Mouse (Mus musculus): ENCODE measurements around the gene Ehd1.

The Ehd1 gene

DNA sequence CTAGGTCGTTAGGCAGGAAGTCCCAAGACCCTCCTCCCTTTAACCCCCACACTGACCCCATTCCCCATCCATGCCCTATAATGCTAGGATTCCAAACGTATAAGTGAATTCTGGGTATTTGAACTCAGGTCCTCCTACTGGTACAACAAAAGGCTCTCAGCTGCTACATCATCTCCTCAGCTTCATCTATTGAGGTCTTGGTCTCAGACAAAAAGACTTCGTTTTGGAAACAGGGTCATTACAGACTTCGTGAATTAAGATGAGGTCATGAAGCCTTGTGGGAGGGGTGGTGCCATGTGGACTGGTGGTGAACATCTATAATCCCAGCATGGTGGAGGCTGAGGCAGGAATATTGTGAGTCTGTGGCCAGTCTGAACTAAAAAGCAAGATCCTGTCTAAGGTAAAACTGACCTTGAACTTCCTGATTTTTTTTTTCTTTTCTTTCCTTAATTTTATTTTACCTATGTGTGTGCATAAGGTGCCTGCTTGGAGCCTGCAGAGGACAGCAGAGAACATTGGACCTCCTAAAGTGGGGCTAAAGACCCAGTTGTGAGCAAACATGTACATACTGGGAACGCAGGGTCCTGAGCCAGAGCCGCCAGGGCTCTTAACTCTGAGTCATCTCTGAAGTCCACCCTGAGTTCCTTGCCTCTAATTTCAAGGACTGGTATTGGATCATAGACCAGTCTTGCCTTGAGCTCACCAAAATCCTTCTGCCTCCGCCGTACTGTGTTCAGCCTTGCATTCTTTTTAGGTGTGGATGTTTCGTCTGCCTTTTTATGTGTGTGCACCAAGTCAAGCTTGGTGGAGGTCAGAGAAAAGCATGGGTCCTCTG lies 57.5 kb downstream of the Ehd1 start:
- no peak for DNase-seq (ENCODE audit: low spot score in 2 of 2)

DNA sequence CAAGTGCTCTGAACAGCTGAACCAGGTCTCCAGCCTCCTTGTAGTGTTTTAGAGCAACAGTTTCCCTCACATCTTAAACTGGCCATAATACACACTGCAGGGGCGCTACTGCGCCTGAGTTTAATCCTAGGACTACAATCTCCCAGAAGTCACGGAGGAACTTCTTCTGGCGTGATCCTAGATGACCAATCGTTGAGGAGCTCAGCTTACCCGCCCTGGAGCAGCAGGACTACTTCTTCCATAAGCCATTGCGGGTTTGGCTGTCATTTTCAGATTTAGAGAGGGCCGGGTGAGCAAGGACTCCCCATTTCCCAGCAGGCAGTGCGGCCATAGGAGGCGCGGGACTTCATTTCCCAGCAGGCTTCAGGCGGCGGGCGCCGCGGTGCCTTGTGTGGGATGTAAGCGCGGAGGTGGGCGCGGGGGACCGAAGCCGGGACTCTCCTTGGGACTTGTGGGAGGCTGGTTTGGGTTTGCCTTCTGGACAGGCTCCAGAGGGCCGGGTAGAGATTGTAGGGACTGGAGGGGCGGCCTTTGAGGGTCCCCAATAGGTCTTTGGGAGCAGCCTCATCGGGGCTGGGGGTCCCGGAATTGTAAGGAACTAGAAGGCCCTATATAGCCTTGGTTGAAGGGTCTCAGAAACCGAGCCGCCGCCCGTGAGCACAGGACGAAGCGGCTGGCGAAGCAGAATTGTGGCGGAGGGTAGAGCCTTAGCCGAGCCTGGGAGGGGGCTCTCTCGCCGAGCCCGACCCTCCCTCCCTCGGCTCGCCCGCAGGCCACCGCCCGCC lies 58.3 kb downstream of the Ehd1 start, which contains the start of gene Men1:
TSS of gene Men1 (plus strand) at position 307 of the 785 bp plus-strand sequence.
- peak; percentile 97 for DNase-seq (ENCODE audit: low spot score in 2 of 2)

DNA sequence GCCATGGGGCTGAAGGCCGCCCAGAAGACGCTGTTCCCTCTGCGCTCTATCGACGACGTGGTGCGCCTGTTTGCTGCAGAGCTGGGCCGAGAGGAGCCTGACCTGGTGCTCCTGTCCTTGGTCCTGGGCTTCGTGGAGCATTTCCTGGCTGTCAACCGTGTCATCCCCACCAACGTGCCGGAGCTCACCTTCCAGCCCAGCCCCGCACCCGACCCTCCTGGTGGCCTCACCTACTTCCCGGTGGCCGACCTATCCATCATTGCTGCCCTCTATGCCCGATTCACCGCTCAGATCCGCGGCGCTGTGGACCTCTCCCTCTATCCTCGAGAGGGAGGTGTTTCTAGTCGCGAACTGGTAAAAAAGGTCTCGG lies 58.9 kb downstream of the Ehd1 start:
- DNase-seq (ENCODE audit: low spot score in 2 of 2) = peak in 1 of 2 experiments; percentile 30

DNA sequence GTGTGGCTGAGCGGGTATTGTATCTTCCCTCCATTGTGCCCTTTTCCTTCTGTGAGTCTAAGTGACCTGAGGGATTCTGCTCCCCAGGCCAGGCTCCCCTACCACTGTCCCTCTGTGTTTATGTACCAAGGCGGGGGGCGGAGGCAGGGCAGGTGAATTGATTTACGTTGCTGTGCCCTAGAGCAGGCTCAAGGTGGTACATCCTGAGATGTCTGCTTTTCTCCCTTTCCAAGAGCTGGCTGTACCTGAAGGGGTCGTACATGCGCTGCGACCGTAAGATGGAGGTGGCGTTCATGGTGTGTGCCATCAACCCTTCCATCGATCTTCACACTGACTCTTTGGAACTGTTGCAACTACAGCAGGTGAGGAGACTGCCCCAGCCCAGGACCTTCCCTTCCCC lies 60.4 kb downstream of the Ehd1 start:
- DNase-seq (ENCODE audit: low spot score in 2 of 2) = no peak

DNA sequence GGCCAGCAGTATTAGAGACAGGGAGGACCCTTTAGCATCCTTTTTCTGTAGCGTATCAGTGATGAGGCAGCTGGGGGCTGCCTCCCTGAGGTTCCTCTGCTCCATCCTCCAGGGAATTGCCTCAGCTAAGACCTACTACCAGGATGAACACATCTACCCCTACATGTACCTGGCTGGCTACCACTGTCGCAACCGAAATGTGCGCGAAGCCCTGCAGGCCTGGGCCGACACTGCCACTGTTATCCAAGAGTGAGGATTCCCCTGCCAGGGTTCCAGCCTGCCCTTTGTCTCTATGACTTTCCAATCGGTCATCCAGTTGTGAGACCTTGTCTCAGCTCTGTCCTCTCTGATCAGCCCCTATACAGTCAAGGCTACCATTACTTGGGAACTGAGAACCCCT lies 61.6 kb downstream of the Ehd1 start:
- DNase-seq (ENCODE audit: low spot score in 2 of 2) = no peak

DNA sequence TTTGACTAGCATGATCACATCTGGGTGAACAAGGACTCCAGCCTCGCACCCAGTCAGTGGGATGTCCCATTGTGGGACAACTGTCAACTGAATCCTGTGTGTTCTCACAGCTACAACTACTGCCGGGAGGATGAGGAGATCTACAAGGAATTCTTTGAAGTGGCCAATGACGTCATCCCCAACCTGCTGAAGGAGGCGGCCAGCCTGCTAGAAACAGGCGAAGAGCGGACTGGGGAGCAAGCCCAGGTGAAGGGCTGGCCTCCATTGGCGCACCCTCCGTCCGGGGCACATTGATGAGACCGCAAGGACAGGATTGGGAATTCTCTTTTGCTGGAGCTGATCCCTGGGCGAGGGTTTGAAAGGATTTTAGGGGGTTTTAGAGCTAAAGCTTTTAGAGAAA lies 62.2 kb downstream of the Ehd1 start:
- DNase-seq (ENCODE audit: low spot score in 2 of 2) = no peak

DNA sequence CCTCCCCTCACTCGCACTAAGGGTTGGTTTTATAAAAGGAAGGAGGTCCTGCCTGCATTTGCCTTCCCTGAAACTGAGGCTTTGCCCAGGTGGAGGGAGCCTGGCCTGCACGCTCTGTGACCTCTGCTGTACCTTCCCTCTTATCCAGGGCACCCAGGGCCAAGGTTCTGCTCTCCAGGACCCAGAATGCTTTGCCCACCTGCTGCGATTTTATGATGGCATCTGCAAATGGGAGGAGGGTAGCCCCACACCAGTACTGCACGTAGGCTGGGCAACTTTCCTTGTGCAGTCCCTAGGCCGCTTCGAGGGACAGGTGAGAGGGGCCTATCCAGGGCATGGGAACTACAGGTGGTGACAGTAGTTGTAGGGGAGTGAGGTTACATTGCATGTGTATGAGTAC lies 62.7 kb downstream of the Ehd1 start:
- no peak for DNase-seq (ENCODE audit: low spot score in 2 of 2)

DNA sequence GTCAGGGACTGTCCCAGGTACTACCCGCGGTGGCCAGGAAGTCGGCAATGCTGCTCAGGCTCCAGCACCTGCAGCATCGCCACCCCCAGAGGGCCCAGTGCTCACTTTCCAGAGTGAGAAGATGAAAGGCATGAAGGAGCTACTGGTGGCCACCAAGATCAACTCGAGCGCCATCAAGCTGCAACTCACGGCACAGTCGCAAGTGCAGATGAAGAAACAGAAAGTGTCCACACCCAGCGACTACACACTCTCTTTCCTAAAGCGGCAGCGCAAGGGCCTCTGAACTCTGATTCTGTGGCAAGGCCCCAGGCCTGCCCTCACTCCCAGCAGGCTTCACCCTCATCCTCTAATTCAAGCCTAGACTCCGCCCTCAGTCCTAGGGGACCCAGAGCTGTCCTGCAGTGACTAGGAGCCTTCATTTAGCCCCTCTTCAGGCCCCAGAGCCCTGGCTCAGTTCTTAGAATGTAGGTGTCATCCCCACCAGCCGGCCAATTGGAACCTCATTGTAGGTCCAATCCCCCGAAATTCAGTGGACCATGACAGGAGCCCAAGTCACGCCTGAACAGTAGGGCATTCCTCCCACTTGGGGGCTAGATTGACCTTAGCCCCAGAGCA lies 63.5 kb downstream of the Ehd1 start:
- no peak for DNase-seq (ENCODE audit: low spot score in 2 of 2)

DNA sequence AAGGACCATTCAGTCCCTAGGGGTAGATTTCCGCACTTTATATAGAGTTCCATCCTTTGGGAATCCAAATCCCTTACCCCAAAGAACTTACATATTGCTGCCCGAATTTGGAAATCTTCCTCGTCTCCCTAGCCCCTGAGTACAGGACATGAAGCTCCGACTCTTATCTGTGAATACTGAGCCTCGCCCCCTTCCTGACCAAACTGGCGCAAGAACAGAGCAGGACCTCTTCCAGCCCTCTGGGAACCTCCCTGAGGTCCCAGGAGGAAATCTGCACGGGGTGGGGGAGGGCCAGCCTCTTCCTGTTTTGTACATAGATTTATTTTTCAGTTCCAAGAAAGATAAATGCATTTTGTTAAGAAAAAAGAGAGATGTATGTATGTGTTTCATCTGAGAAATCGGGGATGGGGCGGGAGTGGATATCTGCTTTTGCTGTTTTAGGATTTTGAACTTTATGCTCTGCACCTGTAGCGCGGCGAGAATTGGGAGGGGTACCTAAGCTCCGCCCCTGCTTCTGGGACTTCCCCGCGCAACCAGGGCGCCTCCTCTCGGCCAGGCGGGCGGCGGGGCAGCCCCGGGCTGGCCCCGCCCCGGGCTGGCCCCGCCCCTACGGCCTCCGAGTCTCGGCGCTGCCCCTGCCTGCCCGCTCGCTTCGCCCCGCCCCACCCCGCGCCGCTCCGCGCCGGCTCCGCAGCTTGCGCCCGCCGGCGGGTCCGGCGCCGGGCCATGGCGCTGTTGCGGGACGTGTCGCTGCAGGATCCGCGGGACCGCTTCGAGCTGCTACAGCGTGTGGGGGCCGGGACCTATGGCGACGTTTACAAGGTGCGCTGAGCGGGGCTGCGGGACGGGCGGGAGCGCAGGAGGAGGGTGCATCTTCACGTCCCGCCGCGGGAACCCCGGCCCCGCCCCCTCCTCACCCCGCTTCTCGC lies 64.3 kb downstream of the Ehd1 start, which contains the start of gene Map4k2:
TSS of gene Map4k2 (plus strand) at position 612 of the 929 bp plus-strand sequence.
- DNase-seq (ENCODE audit: low spot score in 2 of 2) = peak; percentile 55 to 67

DNA sequence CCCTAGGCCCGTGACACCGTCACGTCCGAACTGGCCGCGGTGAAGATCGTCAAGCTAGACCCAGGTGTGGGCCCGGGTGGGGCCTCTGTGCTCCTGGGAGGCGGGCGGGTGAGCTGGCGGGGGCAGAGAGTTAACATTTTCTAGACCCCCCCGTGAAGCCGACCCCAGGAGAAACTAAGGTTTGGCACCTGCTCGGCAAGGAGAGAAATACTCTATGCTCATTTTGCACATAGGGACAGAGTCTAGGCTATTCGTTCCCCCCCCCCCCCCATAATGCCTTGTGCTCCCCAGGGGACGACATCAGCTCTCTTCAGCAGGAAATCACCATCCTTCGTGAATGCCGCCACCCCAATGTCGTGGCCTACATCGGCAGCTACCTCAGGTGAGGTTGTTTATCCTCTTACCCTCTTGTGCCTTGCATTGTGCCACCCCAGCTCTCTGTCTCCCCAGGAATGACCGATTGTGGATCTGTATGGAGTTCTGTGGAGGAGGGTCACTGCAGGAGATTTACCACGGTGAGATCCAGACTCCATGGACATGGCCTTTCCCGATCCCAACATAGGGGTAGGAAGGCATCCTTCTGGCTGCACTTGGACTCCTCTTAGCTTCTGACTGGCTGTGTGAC lies 65.0 kb downstream of the Ehd1 start:
- DNase-seq (ENCODE audit: low spot score in 2 of 2) = no peak

DNA sequence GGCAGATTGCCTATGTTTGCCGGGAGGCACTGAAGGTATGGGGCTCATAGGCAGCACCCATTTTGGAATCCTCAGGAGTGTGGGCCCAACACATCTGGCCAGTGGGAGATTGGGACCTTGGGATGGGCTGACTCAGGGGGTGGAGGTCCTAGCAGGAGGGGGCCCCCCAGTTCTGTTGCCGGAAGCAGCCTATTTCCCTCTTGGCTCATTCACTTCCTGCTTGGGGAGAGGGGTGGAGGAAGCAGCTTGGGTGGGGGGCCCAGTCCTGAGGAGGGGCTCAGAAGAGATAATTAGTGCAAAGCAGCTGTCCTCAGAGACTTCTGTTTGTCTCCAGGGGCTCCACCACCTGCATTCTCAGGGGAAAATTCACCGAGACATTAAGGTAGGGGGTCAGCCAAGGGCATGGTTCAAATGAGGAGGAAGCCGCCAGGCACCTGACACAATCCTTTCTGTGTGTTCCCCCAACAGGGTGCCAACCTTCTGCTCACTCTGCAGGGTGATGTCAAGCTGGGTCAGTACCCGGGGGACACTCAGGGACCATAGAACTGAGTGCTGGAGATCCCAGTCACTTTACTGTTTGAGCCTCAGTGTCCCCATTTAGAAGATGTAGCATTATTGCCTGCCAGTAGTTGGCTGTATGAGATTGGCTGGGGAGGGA lies 65.9 kb downstream of the Ehd1 start:
- DNase-seq (ENCODE audit: low spot score in 2 of 2) = no peak

DNA sequence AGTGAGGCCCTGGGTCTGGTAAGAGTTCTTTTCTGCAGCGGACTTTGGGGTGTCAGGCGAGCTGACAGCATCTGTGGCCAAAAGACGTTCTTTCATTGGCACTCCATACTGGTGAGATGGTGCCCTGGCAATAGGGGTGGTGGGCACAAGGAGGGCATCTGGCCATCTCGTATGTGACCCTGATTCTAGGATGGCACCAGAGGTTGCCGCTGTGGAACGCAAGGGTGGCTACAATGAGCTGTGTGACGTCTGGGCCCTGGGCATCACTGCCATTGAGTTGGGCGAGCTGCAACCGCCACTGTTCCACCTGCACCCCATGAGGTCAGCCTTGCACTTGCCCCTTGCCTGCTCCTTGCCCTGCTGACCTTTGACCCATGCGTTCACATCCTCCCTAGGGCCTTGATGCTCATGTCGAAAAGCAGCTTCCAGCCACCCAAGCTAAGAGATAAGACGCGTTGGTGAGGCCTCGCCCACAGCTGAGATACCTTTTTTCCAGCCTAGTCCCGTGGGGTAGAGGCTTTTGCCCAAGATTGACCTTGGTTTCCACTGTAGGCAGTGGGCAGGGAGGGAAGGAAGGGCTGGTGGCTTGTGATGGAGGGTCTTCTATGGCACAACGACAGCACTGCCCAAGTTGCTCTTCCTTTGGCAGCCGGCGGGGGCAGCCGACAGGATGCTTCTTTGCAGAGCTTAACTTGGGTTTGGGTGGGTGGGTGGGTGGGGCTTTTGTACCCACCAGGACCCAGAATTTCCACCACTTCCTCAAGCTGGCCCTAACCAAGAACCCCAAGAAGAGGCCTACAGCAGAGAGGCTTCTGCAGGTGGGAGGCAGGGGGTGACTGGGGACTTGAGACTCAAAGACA lies 66.8 kb downstream of the Ehd1 start:
- DNase-seq (ENCODE audit: low spot score in 2 of 2) = no peak

DNA sequence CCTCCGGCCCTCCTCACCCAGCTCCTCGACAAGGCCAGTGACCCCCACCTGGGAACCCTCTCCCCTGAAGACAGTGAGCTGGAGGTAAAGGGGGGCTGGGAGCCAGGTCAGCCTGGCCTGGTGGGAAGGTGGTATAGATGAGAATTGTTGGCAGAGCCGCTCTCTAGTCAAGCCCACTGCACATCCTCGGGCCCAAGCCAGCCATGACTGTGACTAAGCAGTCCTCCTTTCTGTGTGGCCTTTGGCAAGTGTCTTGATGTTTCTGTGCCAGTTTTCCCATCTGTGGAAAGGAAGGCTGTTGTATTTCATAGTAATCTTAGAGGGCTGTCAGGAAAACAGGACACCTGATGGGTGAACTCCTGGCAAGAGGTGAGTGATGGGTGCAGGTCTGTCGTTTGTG lies 67.5 kb downstream of the Ehd1 start:
- DNase-seq (ENCODE audit: low spot score in 2 of 2) = no peak

DNA sequence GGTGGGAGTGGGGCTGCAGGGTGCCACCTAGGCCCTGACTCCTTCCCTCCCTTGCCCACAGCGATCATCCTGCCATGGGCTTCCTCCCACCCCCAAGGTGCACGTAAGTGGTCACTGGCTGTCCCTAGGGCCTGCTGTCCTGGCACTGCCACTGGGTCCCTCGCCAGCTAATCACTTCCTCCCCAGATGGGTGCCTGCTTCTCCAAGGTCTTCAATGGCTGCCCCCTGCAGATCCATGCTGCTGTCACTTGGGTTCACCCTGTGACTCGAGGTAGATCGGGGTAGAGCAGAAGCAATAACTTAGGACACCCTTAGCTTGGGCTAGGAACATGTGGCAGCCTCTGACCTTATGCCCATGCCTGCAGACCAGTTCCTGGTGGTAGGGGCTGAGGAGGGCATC lies 69.5 kb downstream of the Ehd1 start:
- no peak for DNase-seq (ENCODE audit: low spot score in 2 of 2)

DNA sequence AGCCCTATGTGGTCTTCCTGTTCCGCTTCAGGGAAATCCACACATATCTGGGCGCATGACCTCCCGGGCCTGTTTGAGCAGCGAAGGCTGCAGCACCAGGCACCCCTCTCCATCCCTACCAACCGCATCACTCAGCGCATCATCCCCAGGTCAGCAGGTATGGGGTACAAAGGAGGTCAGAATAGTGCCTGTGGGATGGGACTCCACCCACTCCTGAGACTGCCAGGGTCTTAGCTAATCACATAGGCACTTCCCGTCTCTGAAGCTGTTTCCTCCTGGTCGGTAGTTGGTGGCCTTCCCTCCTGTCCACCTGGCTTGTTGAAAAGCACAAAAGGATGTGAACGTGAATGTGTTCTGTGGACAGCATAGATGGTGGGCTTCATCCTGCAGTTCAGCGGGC lies 70.1 kb downstream of the Ehd1 start:
- no peak for DNase-seq (ENCODE audit: low spot score in 2 of 2)

DNA sequence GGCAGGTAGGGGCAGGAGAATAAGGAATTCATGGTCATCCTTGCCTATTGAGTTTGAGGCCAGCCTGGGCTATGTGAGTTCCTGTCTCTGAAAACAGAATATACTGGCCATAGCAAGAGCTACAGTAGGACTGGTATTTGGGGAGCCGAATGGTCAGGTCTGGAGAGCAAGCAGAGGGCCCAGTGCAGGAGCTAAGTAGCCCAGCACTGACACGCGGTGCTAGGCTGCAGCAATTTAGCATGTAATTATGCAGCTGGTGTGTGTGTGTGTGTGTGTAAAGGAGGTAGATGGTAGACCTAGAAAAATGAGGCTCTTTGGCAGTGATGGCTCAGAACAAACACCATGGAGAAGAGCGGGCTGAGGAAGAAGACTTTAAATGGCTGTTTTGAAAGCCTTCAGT lies 71.1 kb downstream of the Ehd1 start:
- DNase-seq (ENCODE audit: low spot score in 2 of 2) = no peak

DNA sequence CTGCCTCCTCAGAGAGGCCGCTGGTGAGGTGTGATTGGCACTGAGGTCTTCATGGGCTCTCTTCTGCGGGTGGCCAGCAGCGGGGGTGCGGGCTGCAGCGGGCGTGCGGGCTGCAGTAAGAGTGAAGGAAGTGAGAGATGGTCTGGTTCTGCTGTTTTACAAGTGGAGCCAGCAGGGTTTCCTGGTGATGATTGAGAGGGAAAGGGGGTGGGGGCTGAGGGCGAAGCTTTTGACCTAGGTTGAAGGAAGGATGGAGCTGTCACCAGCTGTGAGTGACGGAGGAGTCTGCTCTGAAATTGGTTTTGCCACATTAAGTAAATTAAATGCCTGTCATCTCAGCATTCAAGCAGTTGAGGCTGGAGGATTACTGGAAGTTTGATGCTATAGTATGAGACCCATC lies 72.2 kb downstream of the Ehd1 start:
- DNase-seq (ENCODE audit: low spot score in 2 of 2) = no peak

DNA sequence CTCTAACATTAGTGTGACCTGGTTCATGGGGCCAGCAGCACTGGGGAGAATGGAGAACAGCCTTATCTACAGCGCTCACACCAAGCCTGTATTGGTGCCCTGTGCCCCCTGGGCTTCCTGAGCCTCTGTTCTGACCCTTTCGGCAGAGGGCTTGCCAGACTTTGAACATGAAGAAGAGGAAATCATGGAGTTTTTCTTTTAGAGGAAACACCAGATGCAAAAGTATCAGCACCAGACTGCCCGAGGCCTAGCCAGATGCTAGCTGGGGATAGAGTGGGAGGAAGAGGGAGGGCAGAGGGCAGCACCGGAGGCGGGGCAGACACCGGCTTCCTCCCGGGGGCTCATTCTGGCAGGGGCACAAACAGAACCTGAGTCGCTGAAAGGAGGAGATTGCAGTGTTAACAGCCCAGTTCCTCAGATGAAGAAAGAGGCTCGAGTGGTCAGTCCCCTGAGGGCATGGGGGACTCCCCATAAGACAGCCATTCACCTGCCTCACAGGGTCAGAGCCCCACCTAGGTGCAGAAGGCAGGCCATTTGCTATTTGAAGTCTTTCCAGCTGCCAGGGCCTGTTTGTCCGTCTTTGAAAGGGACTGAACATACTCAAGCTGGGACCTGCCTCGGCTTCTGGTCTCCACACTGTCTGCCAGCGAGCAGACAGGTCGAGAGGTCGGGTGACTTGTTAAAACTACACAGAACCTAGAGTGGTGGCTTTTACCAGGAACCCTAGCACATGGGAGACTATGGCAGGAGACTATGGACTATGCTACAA lies 72.9 kb downstream of the Ehd1 start:
- no peak for DNase-seq (ENCODE audit: low spot score in 2 of 2)

Measured in right cerebral cortex, adult 2 months (tissue).